Mouse (Mus musculus) brown adipose tissue, adult 24 weeks (tissue): Measurements from ENCODE around the gene Prss32. TPM values are rescaled to one million over a fixed set of nuclear protein-coding genes. Genes with fewer than 3 reads are reported as not detected.

Experiments used
- H3K27ac ChIP-seq: fragments of 200-500 bp; replicated peaks from 2 replicates; pipeline ENCODE4 v1.5.1; 2012; ENCODE audit warnings: low read depth, mild to moderate bottlenecking, low read length
- H3K4me1 ChIP-seq: fragments of 200-500 bp; 2 replicates; pipeline ENCODE4 v1.6.1; 2012; ENCODE audit warnings: low read length, mixed read lengths; ENCODE audit not compliant: control insufficient read depth, insufficient read depth, insufficient read length
- H3K4me3 ChIP-seq: fragments of 200-500 bp; 2 replicates; pipeline ENCODE4 v1.5.1; 2012; ENCODE audit warnings: low read depth, mild to moderate bottlenecking, low read length, moderate library complexity; ENCODE audit not compliant: insufficient read depth
- polyA plus RNA-seq: library from polyadenylated mRNA; stranded (reverse); fragments of >200 nt; gene quantifications from 2 replicates; pipeline ENCODE4 v1.2.4, GENCODE M21; 2012; ENCODE audit not compliant: missing spikeins, insufficient read depth, insufficient read length

Gene Prss32
- polyA plus RNA-seq, 1 experiment = not detected

GRCm38 (mm10) chr17:23823614-23824013, 20.0 kb upstream of the Prss32 start:
- peaks cover 4% of the 10 kb centered on the region; the same call in 1 of the 2 replicates for H3K4me1 ChIP-seq
- H3K27ac ChIP-seq = no peak overlapping the region

GRCm38 (mm10) chr17:23825591-23825990, 18.1 kb upstream of the Prss32 start:
- H3K4me1 ChIP-seq = peaks cover 4% of the 10 kb centered on the region; the same call in 1 of the 2 replicates
- H3K27ac ChIP-seq = no peak overlapping the region
- no peak overlapping the region for H3K4me3 ChIP-seq

More at GRCm38 (mm10) chr17:23823614-23824013, 20.0 kb upstream of the Prss32 start:
- H3K4me3 ChIP-seq = no peak overlapping the region

DNA sequence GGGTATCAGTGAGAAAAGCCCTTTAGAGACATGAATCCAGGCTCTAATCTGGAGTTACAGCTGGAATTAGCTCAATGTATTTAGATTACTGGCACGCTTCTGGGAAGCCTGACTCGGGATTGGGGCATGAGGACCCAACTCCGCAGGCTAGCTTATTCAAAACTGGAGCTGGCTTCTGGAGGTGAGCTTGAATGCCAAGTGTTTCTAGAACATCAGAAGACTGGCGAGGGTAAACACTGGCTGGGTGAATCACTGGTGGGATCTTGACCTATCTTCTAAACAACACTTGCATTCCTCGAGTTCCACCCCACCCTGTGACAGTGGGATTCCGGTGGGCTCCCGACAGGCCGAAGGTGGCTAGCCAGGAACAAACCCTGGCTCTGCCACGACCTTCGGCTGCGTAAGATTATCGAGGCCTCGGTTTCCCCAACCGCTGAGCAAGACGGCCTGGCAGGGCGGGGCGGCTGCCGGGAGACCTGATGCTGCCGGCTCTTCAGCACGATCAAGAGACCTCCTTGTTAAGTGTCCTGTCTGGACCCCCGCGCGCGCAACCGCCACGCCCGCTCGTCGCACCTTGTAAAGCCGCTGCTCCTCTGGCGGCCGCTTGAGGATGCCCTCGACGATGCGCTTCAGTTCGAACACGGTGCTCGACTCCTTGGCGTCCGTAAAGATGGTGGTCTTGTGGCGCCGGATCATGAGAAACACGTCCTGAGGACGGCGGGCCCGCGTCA, 15.2 kb upstream of the Prss32 start:
- H3K4me3 ChIP-seq = peak overlapping the region; percentile 97
- H3K4me1 ChIP-seq = peaks cover 4% of the 10 kb centered on the region; the same call in 1 of the 2 replicates
- peak overlapping the region; percentile 23; the same call in 1 of the 2 replicates for H3K27ac ChIP-seq

DNA sequence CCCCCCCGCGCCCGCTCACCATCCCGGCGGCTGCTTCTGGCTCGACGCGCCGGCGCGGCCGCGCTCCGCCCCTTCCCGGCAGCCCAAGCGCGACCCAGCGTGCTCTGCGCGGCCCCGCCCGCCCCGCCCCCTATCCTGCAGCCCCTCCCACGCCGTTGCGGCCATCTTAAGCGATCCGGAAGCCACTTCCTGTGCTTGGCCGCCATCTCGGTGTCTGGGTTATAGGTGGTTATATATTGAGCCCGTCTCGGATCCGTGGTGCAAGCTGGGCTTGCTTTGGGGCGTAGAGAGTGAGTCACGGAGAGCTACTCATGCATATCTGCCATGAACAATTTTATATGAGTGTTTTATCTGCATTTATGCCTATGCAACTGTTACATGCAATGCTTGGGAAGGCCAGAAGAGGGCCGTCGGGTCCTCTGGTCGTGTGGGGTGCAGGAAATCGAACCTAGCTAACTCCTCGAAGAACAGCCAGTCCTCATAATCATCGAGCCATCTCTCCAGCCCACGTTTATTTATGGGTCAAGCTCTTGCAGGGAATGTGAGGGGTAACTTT, 14.5 kb upstream of the Prss32 start, which contains the start of gene Elob:
TSS of gene Elob (minus strand) at position 73 of the 556 bp plus-strand sequence.
- Histone ChIP-seq H3K4me3 (peak within 1 kb of the TSS; percentile 97), H3K27ac (peak within 1 kb of the TSS; percentile 99), H3K4me1 (peaks cover 4% of the 10 kb centered on the region; the same call in 1 of the 2 replicates)

- Histone ChIP-seq H3K4me1 (peaks cover 4% of the 10 kb centered on the region; the same call in 1 of the 2 replicates), H3K4me3 (no peak overlapping the region), H3K27ac (no peak overlapping the region)
These were observed 12.5 kb upstream of the Prss32 start for GRCm38 (mm10) chr17:23831201-23831600.

GRCm38 (mm10) chr17:23836006-23836575, 7.6 kb upstream of the Prss32 start, which contains the start of gene Prss33:
Gene Prss33 (minus strand): TSS chr17:23836056.
- H3K4me3 ChIP-seq = no peak within 1 kb of the TSS
- H3K27ac ChIP-seq = no peak within 1 kb of the TSS
- no peaks in the 10 kb centered on the region for H3K4me1 ChIP-seq

DNA sequence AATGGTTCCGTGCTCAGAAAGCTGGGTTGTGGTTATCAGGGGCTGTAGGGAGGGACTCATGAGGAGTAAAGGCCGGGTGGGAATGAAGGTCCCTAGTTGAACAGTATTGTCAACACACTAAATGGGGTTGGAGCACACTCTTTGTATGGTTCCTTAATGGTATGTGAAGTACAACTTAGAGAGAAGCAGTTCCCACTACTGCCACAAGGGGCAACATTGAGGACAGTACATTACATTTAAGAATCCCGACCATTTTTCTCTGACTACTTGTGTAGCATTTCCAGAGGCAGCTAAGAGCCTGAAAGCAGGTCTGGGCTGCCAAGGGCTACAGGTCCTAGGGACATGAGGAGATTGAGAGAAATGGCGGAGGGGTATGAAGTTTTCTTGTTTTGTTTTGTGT, 2.5 kb upstream of the Prss32 start:
- Histone ChIP-seq H3K27ac (no peak overlapping the region), H3K4me1 (no peaks in the 10 kb centered on the region), H3K4me3 (no peak overlapping the region)

GRCm38 (mm10) chr17:23843141-23843811, 379 bp upstream of the Prss32 start:
- Histone ChIP-seq H3K27ac (no peak overlapping the region), H3K4me1 (no peaks in the 10 kb centered on the region), H3K4me3 (no peak overlapping the region)

DNA sequence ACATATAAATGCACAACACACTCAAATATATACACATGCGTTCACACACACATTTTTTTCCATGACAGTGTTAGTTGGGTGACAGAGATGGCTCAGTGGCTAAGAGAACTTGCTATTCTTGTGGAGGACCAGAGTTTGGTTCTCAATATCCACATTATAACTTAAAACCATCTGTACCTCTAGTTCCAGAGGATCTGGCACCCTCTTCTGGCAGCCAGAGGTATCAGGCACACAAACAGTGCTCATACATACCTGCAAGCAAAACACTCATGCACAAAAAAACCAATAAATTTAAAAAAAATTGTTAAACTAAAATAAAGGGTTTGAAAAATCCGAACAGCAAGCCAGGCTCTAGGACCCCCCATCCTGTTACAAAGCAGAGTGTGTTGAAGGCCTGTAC, 6.4 kb downstream of the Prss32 start:
- Histone ChIP-seq H3K27ac (no peak overlapping the region), H3K4me1 (no peaks in the 10 kb centered on the region), H3K4me3 (no peak overlapping the region)

- H3K27ac ChIP-seq = no peak overlapping the region
These were observed 7.4 kb downstream of the Prss32 start for GRCm38 (mm10) chr17:23850853-23851749.

DNA sequence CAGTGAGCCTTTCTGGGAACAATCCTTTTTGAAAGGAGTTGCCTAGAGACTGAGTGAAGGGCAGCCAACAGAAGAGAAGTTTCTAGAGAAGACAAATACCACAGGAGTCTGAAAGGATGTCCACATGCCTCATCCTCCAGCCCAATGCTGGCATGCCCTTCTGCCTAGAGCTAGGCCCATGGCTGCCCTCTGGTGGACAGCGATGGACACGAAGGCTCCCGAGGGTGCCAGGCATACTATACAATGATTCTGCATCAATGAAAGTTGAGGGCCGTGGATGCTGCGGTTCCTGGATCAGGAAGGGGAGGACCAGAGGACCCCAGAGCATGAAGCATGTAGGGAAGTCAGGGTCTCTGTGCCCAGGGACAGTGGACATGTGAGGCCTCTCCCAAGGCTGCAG, 9.6 kb downstream of the Prss32 start:
- H3K4me3 ChIP-seq = no peak overlapping the region
- no peaks in the 10 kb centered on the region for H3K4me1 ChIP-seq
- H3K27ac ChIP-seq = no peak overlapping the region

More at GRCm38 (mm10) chr17:23850853-23851749, 7.4 kb downstream of the Prss32 start:
- Histone ChIP-seq H3K4me1 (no peaks in the 10 kb centered on the region), H3K4me3 (no peak overlapping the region)

GRCm38 (mm10) chr17:23854229-23854765, 10.6 kb downstream of the Prss32 start:
- Histone ChIP-seq H3K4me1 (no peaks in the 10 kb centered on the region), H3K4me3 (no peak overlapping the region), H3K27ac (no peak overlapping the region)

DNA sequence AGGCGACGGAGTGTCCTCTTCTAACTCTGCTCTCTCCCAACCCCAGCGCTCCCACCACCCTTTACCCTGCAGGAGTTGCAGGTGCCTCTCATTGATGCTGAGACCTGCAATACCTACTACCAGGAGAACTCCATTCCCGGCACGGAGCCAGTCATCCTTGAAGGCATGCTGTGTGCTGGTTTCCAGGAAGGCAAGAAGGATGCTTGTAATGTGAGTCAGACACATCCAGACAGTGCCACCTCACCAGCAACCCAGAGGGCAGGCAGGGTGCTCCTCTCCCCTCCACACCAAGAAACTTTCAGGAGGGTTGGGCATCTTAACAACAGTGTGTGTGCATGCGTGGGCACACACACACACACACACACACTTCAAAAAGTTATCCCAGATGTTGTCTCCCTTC, 13.5 kb downstream of the Prss32 start:
- no peaks in the 10 kb centered on the region for H3K4me1 ChIP-seq
- H3K27ac ChIP-seq = no peak overlapping the region
- no peak overlapping the region for H3K4me3 ChIP-seq

- H3K27ac ChIP-seq = no peak overlapping the region
- H3K4me1 ChIP-seq = no peaks in the 10 kb centered on the region
- H3K4me3 ChIP-seq = no peak overlapping the region
These were observed 14.3 kb downstream of the Prss32 start for GRCm38 (mm10) chr17:23857913-23858312.
